In the genomic region with DNA sequence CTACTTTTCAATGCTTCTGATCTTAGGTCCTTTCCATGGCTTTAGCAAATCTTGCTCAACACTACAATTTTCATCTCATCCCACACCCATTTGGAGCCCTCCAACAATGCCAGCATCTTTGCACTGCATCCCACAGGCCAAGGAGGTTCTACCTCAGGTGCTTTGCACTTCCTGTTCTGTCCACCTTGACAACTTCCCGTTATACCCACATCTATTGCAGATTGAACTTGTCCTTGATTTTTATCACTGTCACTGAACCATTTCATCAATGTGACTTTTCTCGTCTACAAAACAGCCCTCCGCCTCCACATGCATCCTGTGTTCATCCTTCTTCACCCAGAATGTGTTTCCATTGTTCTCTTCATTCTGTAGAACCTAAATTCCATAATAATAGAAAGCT, we compare ENCODE assay signal across 30 mouse cellular contexts.
DNase-seq lines count a peak whose midpoint lies in the region; ATAC-seq and TF ChIP-seq lines count a peak whose summit lies in the region.
"Had no signal": no experiment of that assay in that cellular context is flagged by ENCODE, and none has a peak within 500 bp of the region (broad histone marks: within the 10 kb centered on the region; RNA-seq: fewer than 3 reads in every experiment).

No protein-coding gene starts in this region.

- no peak overlapping the region for H3K9ac ChIP-seq in stomach, embryonic 14.5 days (replicated peaks; ENCODE audit: low read depth, low read length)
- H3K9ac ChIP-seq in stomach, postnatal 0 days (ENCODE audit: low read length): no peak overlapping the region
- no peak overlapping the region for H3K9ac ChIP-seq in embryonic facial prominence, embryonic 15.5 days
- H3K9ac ChIP-seq in lung, postnatal 0 days (replicated peaks; ENCODE audit: low read depth): no peak overlapping the region
- H3K9ac ChIP-seq: forebrain, embryonic 13.5 days; hindbrain, embryonic 12.5 days; liver, embryonic 14.5 days; lung, embryonic 14.5 days; midbrain, embryonic 12.5 days; neural tube, embryonic 15.5 days had no signal

- no peaks in the 10 kb centered on the region for H3K9me3 ChIP-seq in stomach, embryonic 14.5 days (ENCODE audit: control insufficient read depth, low read depth, low read length)
- H3K9me3 ChIP-seq in stomach, postnatal 0 days (ENCODE audit: control insufficient read depth, low read length): no peaks in the 10 kb centered on the region
- H3K9me3 ChIP-seq in embryonic facial prominence, embryonic 15.5 days (replicated peaks): no peaks in the 10 kb centered on the region
- H3K9me3 ChIP-seq in lung, postnatal 0 days (ENCODE audit: low read length): no peaks in the 10 kb centered on the region
- H3K9me3 ChIP-seq: forebrain, embryonic 13.5 days; hindbrain, embryonic 12.5 days; megakaryocyte, embryonic 14.5 days; midbrain, embryonic 12.5 days; neural tube, embryonic 15.5 days had no signal

- peak overlapping the region; percentile 57; the same call in 1 of the 2 replicates for H3K27ac ChIP-seq in stomach, embryonic 14.5 days (ENCODE audit: low read length)
- no peak overlapping the region for H3K27ac ChIP-seq in stomach, postnatal 0 days (replicated peaks)
- H3K27ac ChIP-seq in embryonic facial prominence, embryonic 15.5 days (replicated peaks): peak overlapping the region; percentile 19; the same call in 1 of the 2 replicates
- H3K27ac ChIP-seq in lung, postnatal 0 days (ENCODE audit: low read length): no peak overlapping the region
- H3K27ac ChIP-seq: forebrain, embryonic 13.5 days; hindbrain, embryonic 12.5 days; hindbrain, postnatal 0 days; liver, embryonic 14.5 days; midbrain, embryonic 12.5 days; neural tube, embryonic 15.5 days had no signal

- DNase-seq in stomach, postnatal 0 days (ENCODE audit: low spot score): no peak
- peak; percentile 54 for DNase-seq in CD4-positive, CD25-positive, alpha-beta regulatory T cell, adult 2 months (ENCODE audit: low read depth, low spot score)
- DNase-seq in thymus, postnatal 25 days: peak; percentile 27
- DNase-seq in lung, postnatal 0 days (ENCODE audit: low spot score): no peak
- DNase-seq in left cerebral cortex, postnatal 14 days (ENCODE audit: low spot score in 2 of 2): no peak
- DNase-seq: adrenal gland, postnatal 10 days; cerebellum, adult 9-10 months; cerebellum, postnatal 36 days; embryo, embryonic 11 days; gastrocnemius, postnatal 14 days; heart, postnatal 36 days; kidney, adult 9 months; kidney, postnatal 10 days; liver; lung, postnatal 36 days; retina, postnatal 1 day; right cerebral cortex, postnatal 14 days had no signal

- TF ChIP-seq CTCF in stomach, postnatal 0 days (IDR thresholded peaks at IDR 0.05; ENCODE audit: low read depth): no peak
- no peak for TF ChIP-seq CTCF in lung, postnatal 0 days (IDR thresholded peaks at IDR 0.05)

- no peak overlapping the region for H3K4me3 ChIP-seq in stomach, embryonic 14.5 days (ENCODE audit: low read depth, low read length)
- H3K4me3 ChIP-seq in stomach, postnatal 0 days (ENCODE audit: low read depth, low read length): no peak overlapping the region
- no peak overlapping the region for H3K4me3 ChIP-seq in embryonic facial prominence, embryonic 15.5 days (replicated peaks)
- H3K4me3 ChIP-seq in lung, postnatal 0 days (ENCODE audit: low read depth, low read length): no peak overlapping the region
- H3K4me3 ChIP-seq: forebrain, embryonic 13.5 days; hindbrain, embryonic 12.5 days; megakaryocyte, embryonic 14.5 days; midbrain, embryonic 12.5 days; neural tube, embryonic 15.5 days had no signal

- H3K4me1 ChIP-seq in stomach, embryonic 14.5 days (ENCODE audit: control insufficient read depth, insufficient read depth, low read length): 0 out of 2 replicates have a peak, but pooled peaks cover 2% of the 10 kb centered on the region
- H3K4me1 ChIP-seq in stomach, postnatal 0 days (replicated peaks; ENCODE audit: control insufficient read depth, insufficient read depth): no peaks in the 10 kb centered on the region
- peaks cover 11% of the 10 kb centered on the region for H3K4me1 ChIP-seq in embryonic facial prominence, embryonic 15.5 days
- H3K4me1 ChIP-seq in lung, postnatal 0 days (ENCODE audit: insufficient read depth, low read depth, low read length): no peaks in the 10 kb centered on the region
- H3K4me1 ChIP-seq: forebrain, embryonic 13.5 days; hindbrain, embryonic 12.5 days; midbrain, embryonic 12.5 days; neural tube, embryonic 15.5 days had no signal

- no peak for TF ChIP-seq EP300 in stomach, postnatal 0 days (optimal IDR thresholded peaks at IDR 0.05)
- TF ChIP-seq EP300 in lung, postnatal 0 days (IDR thresholded peaks at IDR 0.05): no peak

- H3K4me2 ChIP-seq in stomach, embryonic 14.5 days (replicated peaks; ENCODE audit: low read depth, low read length): no peak overlapping the region
- H3K4me2 ChIP-seq in stomach, postnatal 0 days (replicated peaks; ENCODE audit: low read depth): no peak overlapping the region
- H3K4me2 ChIP-seq in embryonic facial prominence, embryonic 15.5 days (replicated peaks): no peak overlapping the region
- no peak overlapping the region for H3K4me2 ChIP-seq in lung, postnatal 0 days (replicated peaks; ENCODE audit: low read depth, low read length)
- H3K4me2 ChIP-seq: forebrain, embryonic 13.5 days; heart, embryonic 11.5 days; hindbrain, embryonic 12.5 days; lung, embryonic 14.5 days; midbrain, embryonic 12.5 days; neural tube, embryonic 15.5 days had no signal

- ATAC-seq in stomach, embryonic 14.5 days (ENCODE audit: insufficient number of reproducible peaks, insufficient read depth, low FRiP score, low read depth): no peak
- ATAC-seq in stomach, postnatal 0 days (ENCODE audit: low FRiP score, low TSS enrichment): no peak
- no peak for ATAC-seq in embryonic facial prominence, embryonic 15.5 days (ENCODE audit: insufficient number of reproducible peaks, low FRiP score, low TSS enrichment, low read depth)
- no peak for ATAC-seq in lung, postnatal 0 days
- ATAC-seq: forebrain, embryonic 13.5 days; hindbrain, postnatal 0 days; intestine, postnatal 0 days had no signal

- intact Hi-C loops in left cerebral cortex, postnatal 14 days (cut with DNase I): no loop called here

- no peaks in the 10 kb centered on the region for H3K36me3 ChIP-seq in stomach, embryonic 14.5 days (ENCODE audit: control insufficient read depth, insufficient read depth, low read length)
- no peaks in the 10 kb centered on the region for H3K36me3 ChIP-seq in stomach, postnatal 0 days (ENCODE audit: control insufficient read depth, insufficient read depth, low read length)
- H3K36me3 ChIP-seq in embryonic facial prominence, embryonic 15.5 days: no peaks in the 10 kb centered on the region
- no peaks in the 10 kb centered on the region for H3K36me3 ChIP-seq in lung, postnatal 0 days (ENCODE audit: insufficient read depth, low read length)
- H3K36me3 ChIP-seq: hindbrain, embryonic 12.5 days; midbrain, embryonic 12.5 days; neural tube, embryonic 15.5 days had no signal

- H3K27me3 ChIP-seq in stomach, embryonic 14.5 days (ENCODE audit: control insufficient read depth, insufficient read depth, low read length): no peaks in the 10 kb centered on the region
- H3K27me3 ChIP-seq in stomach, postnatal 0 days (ENCODE audit: control insufficient read depth, insufficient read depth, low read length): no peaks in the 10 kb centered on the region
- H3K27me3 ChIP-seq in embryonic facial prominence, embryonic 15.5 days: no peaks in the 10 kb centered on the region
- no peaks in the 10 kb centered on the region for H3K27me3 ChIP-seq in lung, postnatal 0 days (replicated peaks; ENCODE audit: insufficient read depth, low read length)
- H3K27me3 ChIP-seq: CH12.LX; forebrain, embryonic 13.5 days; hindbrain, embryonic 12.5 days; megakaryocyte, embryonic 14.5 days; midbrain, embryonic 12.5 days; neural tube, embryonic 15.5 days had no signal

- whole genome bisulfite sequencing in stomach, embryonic 14.5 days: 83% methylated on average over 3 of the region's 3 CpGs
- WGBS in stomach, postnatal 0 days: 81% methylated on average over 3 of the region's 3 CpGs
- 71% methylated on average over 3 of the region's 3 CpGs for WGBS in embryonic facial prominence, embryonic 15.5 days
- WGBS in lung, postnatal 0 days: 84% methylated on average over 3 of the region's 3 CpGs

Comparison
In these comparisons a context has a peak if more than half of its experiments do, and no peak if none do; other contexts are left out.
1. H3K27ac ChIP-seq: peak in stomach, embryonic 14.5 days (single experiment) and embryonic facial prominence, embryonic 15.5 days (single experiment); none in stomach, postnatal 0 days (single experiment) and lung, postnatal 0 days (single experiment).
2. DNase-seq: peak in CD4-positive, CD25-positive, alpha-beta regulatory T cell, adult 2 months (single experiment) and thymus, postnatal 25 days (single experiment); none in stomach, postnatal 0 days (single experiment), lung, postnatal 0 days (single experiment) and left cerebral cortex, postnatal 14 days (0 of 2).